Mouse (Mus musculus): ENCODE measurements around the gene Ssr4. TPM values are rescaled to one million over a fixed set of nuclear protein-coding genes. Genes with fewer than 3 reads are reported as not detected.

The Ssr4 gene
- total and polyA plus RNA-seq, 3 experiments = 281 to 428 (median 291) TPM

GRCm38 (mm10) chrX:73744774-73745481, 41.9 kb upstream of the Ssr4 start:
- H3K27me3 ChIP-seq (replicated peaks) = no peaks in the 10 kb centered on the region
- H3K36me3 ChIP-seq (replicated peaks in 1 of 2; ENCODE audit: control insufficient read depth in 1 of 2, insufficient read depth in 1 of 2, low read length in 1 of 2) = no peaks in the 10 kb centered on the region
- in situ Hi-C loops (cut with MboI; ENCODE audit: low pct_ligation_motif_present, low pct_unique_long_range_greater_than_20kb, low sequenced_read_pairs) (no loop called here), dilution Hi-C loops (cut with MboI; ENCODE audit: extremely low pct_ligation_motif_present, extremely low pct_unique_long_range_greater_than_20kb, low sequenced_read_pairs) (no loop called here)
- no peak overlapping the region for H3K27ac ChIP-seq (ENCODE audit: insufficient read depth, low read depth)
- no peak overlapping the region for H3K4me3 ChIP-seq (replicated peaks in 1 of 3; ENCODE audit: low read depth in 2 of 3, low read length in 2 of 3, poor library complexity in 1 of 3)
- no peaks in the 10 kb centered on the region for H3K9me3 ChIP-seq (replicated peaks; ENCODE audit: low read length)
- H3K9ac ChIP-seq (ENCODE audit: insufficient read depth, low read depth) = no peak overlapping the region
- TF ChIP-seq POLR2A (IDR thresholded peaks at IDR 0.05; ENCODE audit: low read depth, low read length) (no peak), ZC3H11A (IDR thresholded peaks at IDR 0.05; ENCODE audit: low read depth, low read length) (no peak), NRF1 (IDR thresholded peaks at IDR 0.05; ENCODE audit: low read depth, low read length) (no peak), POLR2AphosphoS2 (IDR thresholded peaks at IDR 0.05; ENCODE audit: low read depth, low read length) (no peak), RAD21 (IDR thresholded peaks at IDR 0.05; ENCODE audit: low read depth, low read length) (no peak), USF2 (conservative IDR thresholded peaks at IDR 0.05; ENCODE audit: low read depth, low read length) (no peak), UBTF (IDR thresholded peaks at IDR 0.05; ENCODE audit: low read depth, low read length) (no peak), EP300 (IDR thresholded peaks at IDR 0.05; ENCODE audit: low read length) (no peak), CTCF (conservative IDR thresholded peaks at IDR 0.05 in 1 of 2, IDR thresholded peaks at IDR 0.05 in 1 of 2; ENCODE audit: low read depth in 2 of 2, low read length in 2 of 2) (no peak), ZMIZ1 (IDR thresholded peaks at IDR 0.05; ENCODE audit: low read depth, low read length) (no peak), GABPA (IDR thresholded peaks at IDR 0.05; ENCODE audit: insufficient replicate concordance, low read depth, low read length) (no peak), JUN (IDR thresholded peaks at IDR 0.05; ENCODE audit: insufficient read depth, low read depth, low read length) (no peak), CHD1 (IDR thresholded peaks at IDR 0.05; ENCODE audit: low read depth, low read length) (no peak), IRF4 (IDR thresholded peaks at IDR 0.05; ENCODE audit: low read depth, low read length) (no peak)
- DNase-seq (ENCODE audit: extremely low read depth) = no peak
- no peaks in the 10 kb centered on the region for H3K79me2 ChIP-seq (replicated peaks; ENCODE audit: control insufficient read depth, extremely low read depth, insufficient read depth, poor library complexity, severe bottlenecking)
- no peaks in the 10 kb centered on the region for H3K4me1 ChIP-seq (ENCODE audit: control insufficient read depth in 1 of 2, insufficient read depth in 2 of 2)
- no peak overlapping the region for H3K4me2 ChIP-seq (ENCODE audit: insufficient read depth, low read depth, poor library complexity, severe bottlenecking)

GRCm38 (mm10) chrX:73748977-73749376, 37.9 kb upstream of the Ssr4 start:
- no peak overlapping the region for H3K27ac ChIP-seq (ENCODE audit: insufficient read depth, low read depth)
- no peaks in the 10 kb centered on the region for H3K27me3 ChIP-seq (replicated peaks)
- in situ Hi-C loops (cut with MboI; ENCODE audit: low pct_ligation_motif_present, low pct_unique_long_range_greater_than_20kb, low sequenced_read_pairs) (no loop called here), dilution Hi-C loops (cut with MboI; ENCODE audit: extremely low pct_ligation_motif_present, extremely low pct_unique_long_range_greater_than_20kb, low sequenced_read_pairs) (no loop called here)
- TF ChIP-seq IRF4 (IDR thresholded peaks at IDR 0.05; ENCODE audit: low read depth, low read length) (no peak), SMC3 (IDR thresholded peaks at IDR 0.05; ENCODE audit: low read depth, low read length) (peak; percentile 37), CTCF (conservative IDR thresholded peaks at IDR 0.05 in 1 of 2, IDR thresholded peaks at IDR 0.05 in 1 of 2; ENCODE audit: low read depth in 2 of 2, low read length in 2 of 2) (peak in 1 of 2 experiments; percentile 50; a peak in 2 of 4 replicates), RAD21 (IDR thresholded peaks at IDR 0.05; ENCODE audit: low read depth, low read length) (peak; percentile 39)
- no peak for DNase-seq (ENCODE audit: extremely low read depth)
- no peak overlapping the region for H3K9ac ChIP-seq (ENCODE audit: insufficient read depth, low read depth)
- no peak overlapping the region for H3K4me3 ChIP-seq (replicated peaks in 1 of 3; ENCODE audit: low read depth in 2 of 3, low read length in 2 of 3, poor library complexity in 1 of 3)
- no peak overlapping the region for H3K4me2 ChIP-seq (ENCODE audit: insufficient read depth, low read depth, poor library complexity, severe bottlenecking)
- no peaks in the 10 kb centered on the region for H3K4me1 ChIP-seq (ENCODE audit: control insufficient read depth in 1 of 2, insufficient read depth in 2 of 2)
- H3K9me3 ChIP-seq (replicated peaks; ENCODE audit: low read length) = no peaks in the 10 kb centered on the region
- H3K79me2 ChIP-seq (replicated peaks; ENCODE audit: control insufficient read depth, extremely low read depth, insufficient read depth, poor library complexity, severe bottlenecking) = no peaks in the 10 kb centered on the region
- H3K36me3 ChIP-seq (replicated peaks in 1 of 2; ENCODE audit: control insufficient read depth in 1 of 2, insufficient read depth in 1 of 2, low read length in 1 of 2) = no peaks in the 10 kb centered on the region

All from CH12.LX (cell line).